Mouse (Mus musculus) c-Kit-positive CD71-negative TER-119-negative erythroid progenitor cells, embryonic 14.5 days (primary cell): ENCODE data around the gene Plp2.
"Not testable (repeated sequence)": the region's sequence is repeated elsewhere in the genome, so short reads cannot be mapped to it uniquely, and the experiment has no call there.

Experiments
- DNase-seq: peaks from one replicate; pipeline ENCODE4 v3.0.0-alpha.2; 2013; ENCODE audit warnings: low read depth

Gene Plp2

GRCm38 (mm10) chrX:7670921-7671623 lies at the start of gene Plp2:
Plp2 (minus strand) TSS chrX:7671390.
- no peak for DNase-seq

- not testable (repeated sequence) for DNase-seq
These were observed 44.9 kb upstream of the Plp2 start for GRCm38 (mm10) chrX:7716058-7716457.

GRCm38 (mm10) chrX:7714135-7714899 lies 43.1 kb upstream of the Plp2 start, which contains the start of gene Wdr45:
Wdr45 (plus strand) TSS chrX:7714333.
- peak; percentile 84 for DNase-seq

GRCm38 (mm10) chrX:7713764-7714134 lies 42.6 kb upstream of the Plp2 start:
- not testable (repeated sequence) for DNase-seq

GRCm38 (mm10) chrX:7696954-7697381 lies 25.8 kb upstream of the Plp2 start, which contains the start of gene Gpkow:
Gpkow (plus strand) TSS chrX:7697131.
- peak; percentile 66 for DNase-seq

GRCm38 (mm10) chrX:7696520-7696919 lies 25.3 kb upstream of the Plp2 start:
- no peak for DNase-seq

- no peak for DNase-seq
These were observed 21.7 kb upstream of the Plp2 start for GRCm38 (mm10) chrX:7692862-7693261.

- DNase-seq = no peak
These were observed 19.3 kb upstream of the Plp2 start for GRCm38 (mm10) chrX:7690486-7690885.

- no peak for DNase-seq
These were observed 17.1 kb upstream of the Plp2 start for GRCm38 (mm10) chrX:7688321-7688720.

- DNase-seq = no peak
These were observed 9.7 kb upstream of the Plp2 start, which contains the start of gene Magix for GRCm38 (mm10) chrX:7680864-7681263. Magix (minus strand) TSS chrX:7681251.

GRCm38 (mm10) chrX:7680057-7680412 lies 8.8 kb upstream of the Plp2 start:
- DNase-seq = no peak

- DNase-seq = peak; percentile 75
These were observed 8.3 kb upstream of the Plp2 start for GRCm38 (mm10) chrX:7679405-7680056.

- no peak for DNase-seq
These were observed 7.8 kb upstream of the Plp2 start for GRCm38 (mm10) chrX:7678986-7679385.

- no peak for DNase-seq
These were observed 3.8 kb upstream of the Plp2 start for GRCm38 (mm10) chrX:7675001-7675380.

- no peak for DNase-seq
These were observed 3.3 kb upstream of the Plp2 start for GRCm38 (mm10) chrX:7674284-7675000.

- DNase-seq = no peak
These were observed 2.5 kb upstream of the Plp2 start for GRCm38 (mm10) chrX:7673578-7674281.

GRCm38 (mm10) chrX:7672739-7673138 lies 1.5 kb upstream of the Plp2 start:
- no peak for DNase-seq

- DNase-seq = no peak
These were observed 754 bp downstream of the Plp2 start for GRCm38 (mm10) chrX:7670390-7670881.

- DNase-seq = no peak
These were observed 5.3 kb downstream of the Plp2 start for GRCm38 (mm10) chrX:7665739-7666502.

- DNase-seq = no peak
These were observed 6.4 kb downstream of the Plp2 start for GRCm38 (mm10) chrX:7664791-7665190.

GRCm38 (mm10) chrX:7662936-7663335 lies 8.3 kb downstream of the Plp2 start:
- no peak for DNase-seq
